Mouse (Mus musculus) C2C12 (cell line): ENCODE measurements around the gene Stab1.

Experiments
- CTCF ChIP-seq: IDR thresholded peaks from one replicate; pipeline ENCODE4 v1.5.1; 2011; ENCODE audit not compliant: control insufficient read depth, insufficient read depth, insufficient read length
- MAX ChIP-seq: IDR thresholded peaks from one replicate; pipeline ENCODE4 v1.6.1; 2011; ENCODE audit warnings: mild to moderate bottlenecking, control low read depth
- MYOG ChIP-seq: IDR thresholded peaks from one replicate; pipeline ENCODE4 v1.6.1; 2011; ENCODE audit not compliant: control insufficient read depth, insufficient read length; ENCODE audit errors: extremely low read depth
- USF1 ChIP-seq: IDR thresholded peaks from one replicate; pipeline ENCODE4 v1.6.1; 2011; ENCODE audit warnings: low read depth, mild to moderate bottlenecking, control low read depth, moderate library complexity

- no peak for TF ChIP-seq CTCF
- no peak for TF ChIP-seq MYOG
- TF ChIP-seq MAX: no peak
- no peak for TF ChIP-seq USF1
Observed at GRCm38 (mm10) chr14:31161638-31162037, 6.8 kb downstream of the Stab1 start.
